Mouse (Mus musculus) telencephalon, adult 2 months (tissue): Measurements from ENCODE around the gene Scnm1.

Source experiments
- DNase-seq: peaks from one replicate; pipeline ENCODE4 v3.0.0-alpha.2; 2011; ENCODE audit warnings: low read depth, low spot score

Gene Scnm1

GRCm38 (mm10) chr3:95133680-95134101 is at the start of gene Scnm1, which contains the start of gene Lysmd1:
Scnm1 (minus strand) TSS chr3:95134011.
Lysmd1 (plus strand) TSS chr3:95134088.
- DNase-seq, result peak; percentile 99

- DNase-seq, result no peak
Measured at GRCm38 (mm10) chr3:95181841-95182240, 48.0 kb upstream of the Scnm1 start.

GRCm38 (mm10) chr3:95179890-95180289 is 46.1 kb upstream of the Scnm1 start:
- no peak for DNase-seq

GRCm38 (mm10) chr3:95178948-95179347 is 45.1 kb upstream of the Scnm1 start:
- no peak for DNase-seq

- DNase-seq, result no peak
Measured at GRCm38 (mm10) chr3:95177583-95177982, 43.8 kb upstream of the Scnm1 start.

- no peak for DNase-seq
Measured at GRCm38 (mm10) chr3:95176500-95176899, 42.7 kb upstream of the Scnm1 start.

- no peak for DNase-seq
Measured at GRCm38 (mm10) chr3:95174011-95174592, 40.3 kb upstream of the Scnm1 start.

- DNase-seq, result no peak
Measured at GRCm38 (mm10) chr3:95173256-95173949, 39.6 kb upstream of the Scnm1 start.

- no peak for DNase-seq
Measured at GRCm38 (mm10) chr3:95172526-95173255, 38.9 kb upstream of the Scnm1 start.

- no peak for DNase-seq
Measured at GRCm38 (mm10) chr3:95171105-95171504, 37.3 kb upstream of the Scnm1 start.

- DNase-seq, result no peak
Measured at GRCm38 (mm10) chr3:95169996-95170395, 36.2 kb upstream of the Scnm1 start.

GRCm38 (mm10) chr3:95164840-95165239 is 31.0 kb upstream of the Scnm1 start:
- no peak for DNase-seq

GRCm38 (mm10) chr3:95164256-95164550 is 30.4 kb upstream of the Scnm1 start:
- no peak for DNase-seq

GRCm38 (mm10) chr3:95163419-95164255 is 29.8 kb upstream of the Scnm1 start:
- DNase-seq, result no peak

GRCm38 (mm10) chr3:95162345-95162628 is 28.5 kb upstream of the Scnm1 start:
- no peak for DNase-seq

GRCm38 (mm10) chr3:95161618-95162344 is 28.0 kb upstream of the Scnm1 start:
- no peak for DNase-seq

- DNase-seq, result no peak
Measured at GRCm38 (mm10) chr3:95161041-95161551, 27.3 kb upstream of the Scnm1 start.

GRCm38 (mm10) chr3:95159987-95160963 is 26.5 kb upstream of the Scnm1 start, which contains the start of gene Sema6c:
Sema6c (plus strand) TSS chr3:95160457.
- DNase-seq, result peak; percentile 83

GRCm38 (mm10) chr3:95159511-95159986 is 25.7 kb upstream of the Scnm1 start:
- DNase-seq, result no peak

GRCm38 (mm10) chr3:95153874-95154273 is 20.1 kb upstream of the Scnm1 start:
- DNase-seq, result no peak
